Mouse (Mus musculus) CD8-positive naive resting alpha-beta T cell, adult 2 months (primary cell): ENCODE measurements around the gene Mitf.

ENCODE experiments used
- DNase-seq, 2 experiments: peaks; one replicate each; pipeline ENCODE4 v3.0.0; 2022; ENCODE audit warnings: low read depth in 2 of 2, low spot score in 2 of 2

Gene Mitf

DNA sequence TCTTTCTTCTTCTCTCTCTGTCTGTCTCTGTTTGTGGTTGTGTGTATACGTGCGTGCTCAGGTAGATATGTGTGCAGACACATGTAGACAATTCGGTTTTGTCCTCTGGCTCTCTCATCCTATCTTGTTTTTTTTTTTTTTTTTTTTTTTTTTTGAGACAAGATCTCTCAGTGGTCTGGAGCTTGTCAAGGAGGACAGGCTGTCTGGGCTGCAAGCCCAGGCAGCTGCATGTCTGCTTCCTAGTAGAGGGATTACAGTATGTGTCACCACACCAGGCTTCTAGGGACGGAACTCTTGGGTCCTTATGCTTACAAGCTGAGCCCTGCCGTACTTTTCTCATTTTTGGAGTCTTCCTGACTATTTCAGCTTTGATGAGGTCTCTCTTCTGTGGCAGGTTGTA lies 73.5 kb downstream of the Mitf start:
- DNase-seq: no peak

DNA sequence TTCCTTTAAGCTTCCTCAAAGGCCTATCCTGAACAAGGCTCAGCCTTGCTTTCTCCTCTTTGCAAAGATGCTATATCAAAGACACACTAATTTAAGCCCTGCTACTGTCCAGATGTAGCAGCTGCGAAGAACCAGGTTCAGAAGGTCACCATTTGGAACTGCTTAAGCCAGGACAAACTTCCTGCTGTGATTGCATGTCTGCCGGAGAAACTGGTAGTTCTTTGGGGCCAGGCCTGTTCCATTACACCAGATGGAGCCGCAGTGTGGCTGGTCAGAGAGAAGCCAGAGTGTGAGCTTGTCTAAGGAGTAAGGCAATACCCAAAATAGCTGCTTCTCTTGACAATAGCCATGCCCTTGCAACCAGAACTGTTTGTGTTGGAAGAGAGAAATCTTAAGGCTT lies 75.1 kb downstream of the Mitf start:
- no peak for DNase-seq

GRCm38 (mm10) chr6:97882931-97883330 lies 76.1 kb downstream of the Mitf start:
- no peak for DNase-seq

DNA sequence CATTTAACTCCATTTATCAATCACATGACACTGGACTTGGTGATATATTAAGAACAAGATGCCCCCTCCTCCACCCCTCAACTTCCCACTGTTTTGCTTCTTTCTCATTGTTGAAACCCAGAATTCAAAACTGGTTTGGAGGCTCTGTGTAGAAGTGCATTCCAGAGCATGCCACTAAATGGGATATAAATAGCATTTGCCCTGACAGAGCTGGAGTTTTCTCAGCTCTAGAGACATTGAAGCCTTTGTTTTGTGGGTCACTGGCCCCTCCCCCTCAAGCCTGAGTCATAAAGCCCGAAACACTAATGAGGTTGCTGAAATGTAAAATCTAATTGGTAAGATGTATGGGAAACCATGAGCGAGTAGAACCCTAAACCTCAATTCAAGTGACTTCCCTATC lies 76.6 kb downstream of the Mitf start:
- no peak for DNase-seq

- no peak for DNase-seq
These were observed 78.1 kb downstream of the Mitf start for GRCm38 (mm10) chr6:97884971-97885370.

DNA sequence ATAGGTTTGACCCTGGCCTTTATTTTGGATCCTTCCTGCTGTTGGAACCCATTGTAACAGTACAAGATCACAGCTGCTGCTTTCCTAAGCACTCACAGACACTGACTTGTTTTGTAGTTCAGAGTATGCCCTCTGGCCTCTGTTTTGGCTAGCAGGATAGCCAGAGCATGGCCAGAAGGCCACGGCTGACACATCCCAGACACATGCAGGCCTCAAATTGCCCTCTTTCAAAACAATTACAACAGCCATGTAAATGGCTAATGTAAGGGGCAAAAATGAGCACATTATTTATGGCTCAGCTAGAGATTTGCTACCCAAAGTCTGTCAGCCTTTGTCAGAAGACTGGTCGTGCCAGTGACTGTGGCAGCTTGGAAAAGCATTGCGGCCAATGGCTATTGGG lies 78.8 kb downstream of the Mitf start:
- no peak for DNase-seq

- DNase-seq: no peak
These were observed 81.0 kb downstream of the Mitf start for GRCm38 (mm10) chr6:97887893-97888292.

DNA sequence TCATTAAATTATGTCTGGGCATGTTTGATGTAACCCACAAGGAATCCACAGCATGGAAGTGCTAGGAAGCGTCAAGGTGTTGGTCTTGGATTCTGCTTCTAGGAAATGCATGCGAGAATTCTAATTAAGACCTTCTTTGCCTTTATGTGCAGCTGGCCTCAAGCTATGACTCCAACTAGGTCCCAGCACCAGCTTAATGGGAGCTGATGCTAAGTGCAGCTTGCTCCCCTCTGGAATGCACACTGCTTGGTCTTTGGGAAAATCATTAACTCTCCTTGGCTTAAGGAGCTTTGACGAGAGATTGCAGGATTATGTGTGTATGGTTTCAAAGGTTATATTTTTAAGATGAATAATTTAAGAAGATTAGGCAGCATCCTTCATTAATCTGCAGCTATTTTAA lies 81.7 kb downstream of the Mitf start:
- no peak for DNase-seq

GRCm38 (mm10) chr6:97893546-97893945 lies 86.7 kb downstream of the Mitf start:
- no peak for DNase-seq

DNA sequence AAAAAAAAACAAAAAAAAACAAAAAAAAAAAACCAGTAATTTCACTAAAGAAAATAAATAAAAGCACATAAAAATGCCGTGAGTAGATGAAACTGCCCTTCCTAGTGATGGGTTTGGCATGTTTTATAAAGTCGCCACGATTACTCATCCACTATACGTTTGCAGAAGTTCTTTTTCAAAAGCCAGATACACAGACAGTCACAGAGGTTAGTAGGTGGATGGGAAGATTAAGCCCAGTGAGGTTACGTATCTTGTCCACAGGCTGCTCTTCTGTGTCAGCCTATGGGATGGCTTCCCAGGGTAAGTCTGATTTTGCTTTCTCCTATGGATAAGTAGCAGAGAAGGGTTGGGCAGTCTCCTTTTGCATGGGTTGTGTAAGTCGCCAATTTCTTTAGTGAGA lies 90.3 kb downstream of the Mitf start:
- no peak for DNase-seq

DNA sequence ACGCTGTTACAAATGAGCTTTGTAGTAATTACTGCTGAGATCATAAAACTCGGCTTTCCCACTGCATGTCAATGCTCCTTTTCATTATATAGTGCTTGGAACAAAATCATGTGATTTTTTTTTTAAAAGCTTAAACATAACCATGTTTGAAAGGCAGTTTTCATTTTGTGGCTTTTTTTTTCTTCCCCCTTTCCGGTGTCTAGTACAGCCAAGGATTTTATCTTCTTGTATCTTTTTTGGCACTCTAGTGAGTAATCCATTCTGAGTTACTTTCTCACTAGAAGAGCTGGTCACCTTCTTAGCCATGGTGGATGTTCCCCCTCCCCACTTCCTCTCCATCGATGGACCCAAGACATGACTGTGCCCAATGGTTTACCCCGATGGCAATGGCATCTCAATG lies 91.2 kb downstream of the Mitf start:
- DNase-seq: no peak

GRCm38 (mm10) chr6:97901561-97901960 lies 94.7 kb downstream of the Mitf start:
- DNase-seq: no peak

DNA sequence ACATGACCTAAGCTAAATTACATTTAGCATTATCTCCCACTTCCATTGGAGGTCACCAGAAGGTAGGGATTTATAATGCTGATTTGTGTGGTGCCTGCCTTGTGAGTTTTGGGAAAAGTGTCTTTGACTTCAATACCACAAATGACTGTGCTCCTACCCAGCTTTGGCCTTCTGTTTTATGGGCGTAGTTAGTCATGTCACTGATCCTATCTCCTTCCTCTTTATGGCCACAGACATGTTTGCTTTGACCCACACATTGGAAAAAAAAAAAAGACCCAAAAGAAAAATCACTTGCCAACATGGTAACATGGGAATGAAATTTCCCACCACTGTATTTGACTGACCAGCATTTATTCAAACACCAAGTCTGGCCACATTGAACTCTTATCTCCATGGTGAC lies 95.4 kb downstream of the Mitf start:
- DNase-seq: no peak

DNA sequence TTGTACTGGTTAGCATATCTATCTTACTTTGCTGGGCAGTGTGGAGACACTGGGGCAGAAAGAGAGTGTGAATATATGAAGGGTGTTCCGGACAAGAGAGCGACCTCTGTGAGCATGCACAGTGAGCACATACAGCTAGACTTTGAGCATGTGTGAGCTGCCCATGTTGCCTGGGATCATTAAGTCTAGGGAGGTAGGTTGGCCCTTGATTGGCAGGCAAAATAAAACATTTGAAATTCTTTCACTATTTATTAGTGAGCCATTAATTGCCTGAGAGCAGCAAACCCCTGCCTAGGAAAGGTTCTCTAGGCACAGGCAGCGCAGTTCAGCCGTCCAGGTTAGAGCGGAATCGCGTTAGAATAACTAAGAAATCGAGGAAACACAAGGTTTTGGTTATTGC lies 107.9 kb downstream of the Mitf start:
- DNase-seq: no peak

GRCm38 (mm10) chr6:97916386-97916903 lies 109.6 kb downstream of the Mitf start:
- DNase-seq: no peak

GRCm38 (mm10) chr6:97918051-97918450 lies 111.2 kb downstream of the Mitf start:
- no peak for DNase-seq

DNA sequence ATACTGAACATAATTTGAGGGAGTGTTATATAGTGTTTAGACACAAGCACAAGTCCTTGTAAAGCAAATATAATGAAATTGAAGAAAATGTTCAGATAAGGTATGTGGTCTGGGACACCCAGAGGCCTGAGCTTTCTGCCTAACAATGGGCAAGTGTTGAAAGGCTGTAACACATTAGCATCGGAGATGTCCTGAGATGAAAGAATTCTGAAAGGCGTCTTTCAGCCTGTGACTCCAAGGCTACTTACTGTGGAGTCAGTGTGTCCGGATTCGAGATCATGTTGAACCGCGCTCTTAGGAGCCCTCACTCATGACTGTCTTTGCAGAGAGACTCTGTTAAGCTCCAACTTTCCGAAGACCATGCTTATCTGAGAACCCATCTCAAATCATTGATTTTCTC lies 111.6 kb downstream of the Mitf start:
- DNase-seq: no peak

DNA sequence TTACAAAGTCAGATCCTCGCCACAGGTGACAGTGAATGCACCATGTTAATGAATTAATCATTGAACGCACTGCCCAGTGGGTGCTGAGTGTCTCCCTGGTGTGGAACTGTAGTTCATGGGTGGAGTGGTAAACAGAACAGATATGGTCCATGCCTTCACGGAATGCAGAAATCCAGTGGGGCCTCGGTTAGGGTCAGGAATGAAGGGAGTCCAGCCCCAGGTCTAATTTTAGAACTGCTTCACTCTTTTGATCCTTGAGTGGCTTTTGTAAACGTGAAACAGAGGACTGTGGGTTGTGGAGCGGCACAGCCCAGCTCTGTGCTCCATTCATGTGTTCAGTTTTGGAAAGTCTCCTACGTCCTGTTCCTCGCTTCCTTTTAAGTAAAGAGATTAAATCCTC lies 112.4 kb downstream of the Mitf start:
- DNase-seq: no peak

DNA sequence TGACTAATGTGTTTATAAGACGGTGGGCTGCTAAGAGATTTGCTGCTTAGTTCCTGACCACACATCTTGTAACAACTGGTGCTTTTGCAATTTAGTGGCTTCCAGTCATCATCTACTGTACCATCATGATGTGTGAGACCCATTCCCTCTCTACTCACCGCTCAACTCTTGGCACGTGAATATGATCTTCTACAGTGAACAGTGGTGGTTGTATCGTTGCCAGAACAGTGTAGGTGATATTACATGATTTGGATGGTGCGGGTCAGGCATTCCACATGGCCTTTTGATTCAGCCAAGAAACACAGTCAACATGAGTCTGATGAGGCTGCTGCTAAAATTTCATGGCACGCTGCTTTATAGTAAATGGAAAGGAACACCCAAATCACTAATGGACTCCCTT lies 114.7 kb downstream of the Mitf start:
- DNase-seq: no peak

DNA sequence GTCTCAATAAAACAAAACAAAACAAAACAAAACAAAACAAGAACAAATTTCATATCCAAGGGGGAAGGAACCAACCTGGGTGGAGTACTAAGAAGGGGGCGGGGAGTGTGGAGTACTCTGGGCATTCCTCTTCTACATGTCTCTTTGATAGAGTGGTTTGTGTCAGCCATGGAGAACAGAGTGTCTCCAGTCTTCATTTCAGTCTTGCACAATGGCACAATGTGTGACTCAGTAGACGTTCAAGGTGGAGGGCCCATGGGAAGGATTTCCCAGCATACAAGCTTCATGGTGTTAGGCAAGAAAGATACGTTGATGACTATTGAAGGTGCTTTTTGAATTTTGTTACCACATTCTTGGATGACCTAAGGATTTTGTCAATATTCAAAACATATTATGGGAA lies 117.4 kb downstream of the Mitf start:
- DNase-seq: no peak

- DNase-seq: no peak
These were observed 122.2 kb downstream of the Mitf start for GRCm38 (mm10) chr6:97929051-97929450.

DNA sequence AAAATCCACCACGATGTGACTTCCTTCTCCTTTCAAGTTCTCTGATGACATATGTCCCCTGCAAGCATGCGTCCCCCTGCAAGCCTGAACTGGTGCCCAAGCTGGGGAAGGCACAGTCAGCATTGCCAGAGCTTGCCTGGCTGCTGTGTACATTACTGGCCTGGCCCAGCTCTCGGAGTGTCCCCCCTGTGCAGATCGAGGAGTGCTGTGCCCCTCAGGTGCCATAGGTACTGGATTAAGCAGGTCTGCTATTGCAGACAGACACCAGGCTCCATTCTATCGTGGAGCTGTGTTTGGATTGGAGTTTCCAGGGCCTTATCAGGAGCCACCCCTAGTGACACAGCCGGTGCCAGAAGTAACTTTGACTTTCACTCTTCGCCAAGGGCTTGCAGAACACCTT lies 122.6 kb downstream of the Mitf start:
- no peak for DNase-seq

- DNase-seq: no peak
These were observed 130.3 kb downstream of the Mitf start for GRCm38 (mm10) chr6:97937139-97937538.
